Mouse (Mus musculus) liver, postnatal 0 days (tissue): Measurements from ENCODE around the gene Spi1. TPM values are rescaled to one million over a fixed set of nuclear protein-coding genes. Genes with fewer than 3 reads are reported as not detected.

ENCODE experiments used
- ATAC-seq: fragments of 200-750 bp; cut with Nextera tagmentation; 2 replicates; pipeline ENCODE4 v1.8.0; 2017; ENCODE audit warnings: mild to moderate bottlenecking, moderate library complexity
- DNase-seq: peaks from one replicate; pipeline ENCODE4 v3.0.0-alpha.2; 2016
- H3K27ac ChIP-seq: fragments of 300-500 bp; sonication (generic); 2 replicates; pipeline ENCODE4 v1.5.1; 2014; ENCODE audit warnings: antibody characterized with exemption, moderate library complexity, mild to moderate bottlenecking, low read depth
- H3K27me3 ChIP-seq: fragments of 300-500 bp; sonication (generic); 2 replicates; pipeline ENCODE4 v1.6.1; 2014; ENCODE audit warnings: low read length, control low read depth, mixed read lengths; ENCODE audit not compliant: insufficient read depth
- H3K36me3 ChIP-seq: fragments of 300-500 bp; sonication (generic); replicated peaks from 2 replicates; pipeline ENCODE4 v1.6.1; 2014; ENCODE audit warnings: mild to moderate bottlenecking, control low read depth, low read length, moderate library complexity, mixed read lengths; ENCODE audit not compliant: insufficient read depth
- H3K4me1 ChIP-seq: fragments of 300-500 bp; sonication (generic); 2 replicates; pipeline ENCODE4 v1.6.1; 2014; ENCODE audit warnings: antibody characterized with exemption, mild to moderate bottlenecking, control low read depth; ENCODE audit not compliant: insufficient read depth
- H3K4me2 ChIP-seq: fragments of 300-500 bp; sonication (generic); 2 replicates; pipeline ENCODE4 v1.6.1; 2014; ENCODE audit warnings: low read depth, mild to moderate bottlenecking, low read length, moderate library complexity, mixed read lengths
- H3K4me3 ChIP-seq: fragments of 300-500 bp; sonication (generic); 2 replicates; pipeline ENCODE4 v1.5.1; 2014; ENCODE audit warnings: low read depth, low read length
- H3K9ac ChIP-seq: fragments of 300-500 bp; sonication (generic); replicated peaks from 2 replicates; pipeline ENCODE4 v1.6.1; 2014; ENCODE audit warnings: mild to moderate bottlenecking, moderate library complexity
- H3K9me3 ChIP-seq: fragments of 300-500 bp; sonication (generic); 2 replicates; pipeline ENCODE4 v1.6.1; 2016; ENCODE audit warnings: mild to moderate bottlenecking, control low read depth, low read length, mixed read lengths
- CTCF ChIP-seq: sonication (generic); IDR thresholded peaks from 2 replicates; pipeline ENCODE4 v1.5.1; 2016; ENCODE audit warnings: antibody characterized with exemption, low read depth
- EP300 ChIP-seq: IDR thresholded peaks from 2 replicates; pipeline ENCODE4 v1.6.1; 2016; ENCODE audit warnings: antibody characterized with exemption, low read depth, mild to moderate bottlenecking
- WGBS: fragments of 180-500 bp; shearing (Covaris S2); extraction: QIAGEN DNeasy Blood & Tissue Kit; methylation state at CpG from one replicate; pipeline ENCODE4 v1.1.7; 2014; ENCODE audit not compliant: insufficient replicate concordance; 5-methylcytosine and 5-hydroxymethylcytosine counted together
- polyA plus RNA-seq: library from polyadenylated mRNA; unstranded; fragments of >200 nt; fragmentation: Nextera tagmentation; extraction: Ambion mirVana; gene quantifications from 2 replicates; pipeline ENCODE4 v1.2.1, GENCODE M21; 2015

Spi1 gene
- polyA plus RNA-seq, 1 experiment from 2014 or later = 31.7 TPM

DNA sequence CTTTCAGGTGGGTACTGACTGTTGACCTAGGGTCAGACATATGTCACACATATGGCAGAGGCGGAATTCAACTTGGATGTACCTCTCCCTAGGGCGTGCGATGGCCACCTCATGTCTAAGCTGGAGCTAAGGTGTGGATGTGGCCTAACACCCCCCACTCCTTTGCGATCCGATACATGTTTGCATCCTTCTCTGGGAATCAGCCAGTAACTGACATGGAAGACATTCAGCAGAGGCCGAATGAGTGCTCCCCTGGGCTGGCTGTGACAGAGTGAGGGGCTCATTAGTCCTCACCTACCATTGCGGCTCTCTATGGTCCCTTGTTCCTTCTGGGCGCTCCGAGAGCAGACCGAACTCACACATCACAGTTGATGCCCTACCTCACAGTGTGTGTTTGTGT lies 11.1 kb upstream of the Spi1 start:
- Histone ChIP-seq H3K36me3 (no peaks in the 10 kb centered on the region; the same call in 1 of the 2 replicates), H3K4me3 (peak overlapping the region; percentile 76), H3K4me1 (peaks cover 22% of the 10 kb centered on the region), H3K9ac (peak overlapping the region; percentile 79), H3K27me3 (no peaks in the 10 kb centered on the region), H3K27ac (peak overlapping the region; percentile 78), H3K4me2 (peak overlapping the region; percentile 86), H3K9me3 (no peaks in the 10 kb centered on the region)
- WGBS = 81% methylated on average over 10 of the region's 10 CpGs
- DNase-seq = no peak
- TF ChIP-seq CTCF = no peak
- ATAC-seq = no peak

DNA sequence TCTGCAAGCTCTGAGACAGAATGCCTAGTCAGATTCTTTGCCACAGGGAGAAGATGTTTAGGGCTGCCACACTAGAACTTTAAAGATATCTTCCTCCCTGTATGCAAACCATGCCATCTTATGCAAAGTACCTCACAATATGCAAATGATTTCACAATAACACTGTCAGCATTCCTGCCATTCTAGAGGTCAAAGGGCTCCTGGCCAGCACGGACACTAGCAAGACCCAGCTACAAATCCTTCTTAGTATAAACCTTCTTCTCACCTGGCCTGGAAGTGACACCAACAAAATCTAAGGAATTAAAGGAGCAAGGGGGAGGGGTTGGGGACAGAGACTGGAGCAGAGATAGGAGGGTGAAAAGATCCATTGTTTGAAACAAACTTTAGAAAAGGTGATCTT lies 10.1 kb upstream of the Spi1 start:
- no peak for TF ChIP-seq EP300
- no peak for TF ChIP-seq CTCF
- H3K4me3 ChIP-seq = no peak overlapping the region
- DNase-seq = no peak

DNA sequence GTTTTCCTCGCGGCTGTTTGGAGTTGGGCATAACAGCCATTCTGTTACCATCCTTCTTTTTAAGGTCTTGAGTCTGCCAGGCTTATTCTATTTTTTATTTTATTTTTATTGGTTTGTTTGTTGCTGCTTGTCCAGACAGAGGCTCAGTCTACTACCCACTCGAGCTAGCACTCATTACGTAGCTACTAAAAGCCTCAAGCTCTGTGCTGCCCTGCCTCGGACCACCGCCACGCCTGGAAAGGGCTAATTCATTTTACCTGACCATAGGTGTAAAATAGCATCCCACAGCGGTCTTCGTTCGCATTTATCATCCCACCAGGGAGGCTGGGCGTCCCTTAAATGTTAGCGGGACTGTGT lies 4.3 kb upstream of the Spi1 start:
- Histone ChIP-seq H3K4me1 (peaks cover 14% of the 10 kb centered on the region), H3K4me2 (peak overlapping the region; percentile 89), H3K36me3 (no peaks in the 10 kb centered on the region), H3K27ac (peak overlapping the region; percentile 64; the same call in 1 of the 2 replicates), H3K4me3 (peak overlapping the region; percentile 50; the same call in 1 of the 2 replicates), H3K9me3 (no peaks in the 10 kb centered on the region), H3K27me3 (no peaks in the 10 kb centered on the region), H3K9ac (no peak overlapping the region)
- TF ChIP-seq EP300 (no peak), CTCF (no peak)
- WGBS = 28% methylated on average over 12 of the region's 12 CpGs
- ATAC-seq = no peak
- no peak for DNase-seq

More for the DNA sequence above, 10.1 kb upstream of the Spi1 start:
- peaks cover 22% of the 10 kb centered on the region for H3K4me1 ChIP-seq
- H3K27ac ChIP-seq = no peak overlapping the region
- H3K27me3 ChIP-seq = no peaks in the 10 kb centered on the region
- H3K9me3 ChIP-seq = no peaks in the 10 kb centered on the region
- 48% methylated on average over 1 of the region's 1 CpGs for WGBS
- H3K4me2 ChIP-seq = no peak overlapping the region
- no peaks in the 10 kb centered on the region for H3K36me3 ChIP-seq
- no peak for ATAC-seq
- H3K9ac ChIP-seq = no peak overlapping the region

DNA sequence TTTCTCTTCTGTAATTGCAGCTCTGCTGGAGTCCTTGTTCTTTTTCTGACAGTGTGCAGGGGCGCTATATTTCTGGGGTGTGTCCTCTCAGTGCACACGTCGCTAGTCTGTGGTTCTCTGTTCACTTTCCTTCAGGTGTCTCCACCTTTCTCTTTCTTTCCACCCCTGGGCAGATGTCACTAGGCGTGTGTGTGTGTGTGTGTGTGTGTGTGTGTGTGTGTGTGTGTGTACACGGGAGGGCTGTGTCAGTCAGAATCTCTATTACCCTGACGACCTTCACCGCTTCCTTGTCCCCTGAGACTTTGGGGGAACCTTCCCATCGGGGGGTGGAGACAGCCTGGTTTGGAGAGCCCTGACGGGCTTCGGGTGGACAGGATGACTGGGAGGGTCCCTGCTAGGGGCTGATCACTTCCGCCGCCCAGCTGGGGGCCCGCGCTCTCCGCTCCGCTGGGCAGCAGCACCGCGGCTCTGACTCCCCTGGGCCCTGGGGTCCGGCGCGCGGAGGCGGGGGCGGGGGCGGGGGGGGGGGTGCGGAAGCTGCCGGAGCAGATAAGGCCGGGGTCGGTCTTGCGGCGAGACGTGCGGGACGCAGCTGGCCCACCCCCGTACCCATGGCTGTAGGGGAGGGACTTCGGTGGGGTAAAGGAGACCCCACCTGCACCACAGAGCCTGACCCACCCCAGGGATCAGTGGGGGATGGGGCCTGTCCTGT lies 3.7 kb upstream of the Spi1 start:
- H3K4me1 ChIP-seq = peaks cover 16% of the 10 kb centered on the region
- H3K27ac ChIP-seq = peak overlapping the region; percentile 64
- no peaks in the 10 kb centered on the region for H3K27me3 ChIP-seq
- H3K4me3 ChIP-seq = peak overlapping the region; percentile 50
- H3K9me3 ChIP-seq = no peaks in the 10 kb centered on the region
- peak; percentile 17; the same call in 1 of the 2 replicates for ATAC-seq
- no peak for TF ChIP-seq EP300
- TF ChIP-seq CTCF = no peak
- H3K4me2 ChIP-seq = peak overlapping the region; percentile 89
- no peaks in the 10 kb centered on the region for H3K36me3 ChIP-seq
- WGBS = 1% methylated on average over 29 of the region's 36 CpGs
- peak overlapping the region; percentile 73 for H3K9ac ChIP-seq
- DNase-seq = no peak

DNA sequence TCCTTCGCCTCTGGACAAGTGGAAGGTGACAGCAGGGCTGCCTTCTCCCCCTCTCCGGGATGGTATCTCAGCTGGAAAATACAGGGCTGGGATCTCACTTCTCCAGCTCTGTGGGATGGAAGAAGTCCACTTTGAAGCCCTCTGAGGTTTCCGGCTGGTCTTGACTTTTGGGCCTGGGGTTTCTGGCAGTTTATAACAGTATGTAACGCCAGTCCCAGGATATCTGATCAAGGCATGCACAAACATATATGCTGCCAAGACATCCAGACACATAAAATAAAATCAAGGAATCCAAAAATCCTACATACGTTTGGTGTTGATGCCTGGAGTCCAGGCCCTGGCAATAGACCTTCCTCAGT lies 3.2 kb upstream of the Spi1 start:
- ATAC-seq (no peak), DNase-seq (no peak)
- peak overlapping the region; percentile 89 for H3K4me2 ChIP-seq
- H3K4me3 ChIP-seq = peak overlapping the region; percentile 50
- no peaks in the 10 kb centered on the region for H3K27me3 ChIP-seq
- peak overlapping the region; percentile 73 for H3K9ac ChIP-seq
- H3K9me3 ChIP-seq = no peaks in the 10 kb centered on the region
- no peaks in the 10 kb centered on the region for H3K36me3 ChIP-seq
- 27% methylated on average over 5 of the region's 5 CpGs for WGBS
- TF ChIP-seq CTCF = no peak
- TF ChIP-seq EP300 = no peak
- H3K4me1 ChIP-seq = peaks cover 16% of the 10 kb centered on the region
- peak overlapping the region; percentile 64 for H3K27ac ChIP-seq

DNA sequence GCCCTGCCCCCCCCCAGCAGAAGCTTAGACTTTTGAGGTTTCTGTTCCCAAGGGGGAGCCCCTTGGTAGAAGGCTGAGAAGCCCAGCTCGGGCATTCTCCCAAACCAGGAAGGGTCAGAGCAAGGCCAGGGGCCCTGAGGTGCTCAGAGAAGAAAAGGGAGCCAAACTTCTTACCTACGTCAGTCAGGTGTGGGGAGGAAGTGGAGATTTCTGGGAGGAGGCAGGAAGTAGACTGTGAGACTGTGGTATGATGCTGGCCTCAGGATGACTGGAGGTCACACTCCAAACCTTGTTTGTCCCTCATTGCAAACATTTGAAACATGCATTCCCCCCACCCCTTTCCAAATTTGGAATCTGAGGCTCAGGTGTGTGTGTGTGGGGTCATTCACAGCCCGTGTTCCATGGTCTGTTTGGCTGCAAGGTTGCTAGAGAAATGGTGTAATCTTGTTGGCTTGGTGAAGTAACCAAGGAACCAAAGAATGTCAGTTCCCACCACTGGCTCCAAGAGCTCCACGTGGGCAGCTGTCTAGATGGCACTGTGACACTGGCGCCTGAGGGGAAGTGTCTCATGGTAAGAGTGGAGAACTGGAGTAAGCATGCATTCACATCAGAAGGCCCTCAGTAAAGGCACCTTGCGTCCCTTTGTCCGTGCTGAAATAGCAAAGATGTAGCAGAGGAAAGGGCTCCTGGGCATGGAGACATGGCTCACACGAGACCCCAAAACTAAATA lies 1.2 kb upstream of the Spi1 start:
- H3K4me3 ChIP-seq = no peak overlapping the region
- no peaks in the 10 kb centered on the region for H3K36me3 ChIP-seq
- ATAC-seq = no peak
- H3K4me2 ChIP-seq = no peak overlapping the region; the same call in 1 of the 2 replicates
- DNase-seq = no peak
- H3K4me1 ChIP-seq = peaks cover 16% of the 10 kb centered on the region
- peak overlapping the region; percentile 49; the same call in 1 of the 2 replicates for H3K27ac ChIP-seq
- no peaks in the 10 kb centered on the region for H3K27me3 ChIP-seq
- no peak overlapping the region for H3K9ac ChIP-seq
- no peaks in the 10 kb centered on the region for H3K9me3 ChIP-seq
- WGBS = 47% methylated on average over 8 of the region's 8 CpGs
- TF ChIP-seq CTCF = no peak
- TF ChIP-seq EP300 = no peak
